Mouse (Mus musculus) urinary bladder, postnatal 10 days (tissue): Measurements from ENCODE around the gene Vps13a.
A peak's percentile ranks its signal among the peaks of the same experiment; 100 is the strongest.
"Not testable (repeated sequence)": the region's sequence is repeated elsewhere in the genome, so short reads cannot be mapped to it uniquely, and the experiment has no call there.

Source experiments
- DNase-seq: peaks from one replicate; pipeline ENCODE4 v3.0.0; 2022; ENCODE audit warnings: low spot score

Vps13a gene

DNA sequence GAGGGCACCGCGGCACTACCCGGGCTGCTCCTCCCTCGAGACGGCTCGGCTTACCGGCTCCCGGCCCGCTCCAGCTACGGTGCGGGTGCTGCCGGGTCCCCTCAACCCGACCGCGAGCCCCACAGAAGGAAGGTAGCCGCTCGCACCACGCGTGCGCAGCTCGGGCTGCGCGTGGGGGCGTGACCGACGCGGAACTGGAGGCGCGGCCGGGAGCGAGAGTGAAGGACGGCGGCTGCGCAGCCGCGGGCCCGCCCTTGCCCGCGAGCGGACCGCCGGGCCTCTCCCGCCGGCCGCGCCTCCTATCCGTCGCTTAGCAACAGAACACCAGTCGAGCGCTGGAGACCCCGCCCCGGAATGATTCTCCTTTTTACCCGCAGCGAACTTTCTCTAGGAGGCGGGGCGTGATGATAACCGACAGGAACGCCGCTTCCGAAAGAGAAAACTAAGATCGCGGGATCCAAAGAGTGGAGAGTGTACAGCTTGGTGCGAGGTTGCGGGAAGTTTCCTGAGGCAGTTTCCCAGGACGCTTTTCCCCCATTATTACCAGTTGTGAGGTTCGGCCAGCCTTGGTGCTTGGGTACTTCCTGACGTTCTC, at the start of gene Vps13a:
Gene Vps13a, minus strand, starts transcription at position 144 of the 595 bp plus-strand sequence.
- DNase-seq: peak; percentile 57

DNA sequence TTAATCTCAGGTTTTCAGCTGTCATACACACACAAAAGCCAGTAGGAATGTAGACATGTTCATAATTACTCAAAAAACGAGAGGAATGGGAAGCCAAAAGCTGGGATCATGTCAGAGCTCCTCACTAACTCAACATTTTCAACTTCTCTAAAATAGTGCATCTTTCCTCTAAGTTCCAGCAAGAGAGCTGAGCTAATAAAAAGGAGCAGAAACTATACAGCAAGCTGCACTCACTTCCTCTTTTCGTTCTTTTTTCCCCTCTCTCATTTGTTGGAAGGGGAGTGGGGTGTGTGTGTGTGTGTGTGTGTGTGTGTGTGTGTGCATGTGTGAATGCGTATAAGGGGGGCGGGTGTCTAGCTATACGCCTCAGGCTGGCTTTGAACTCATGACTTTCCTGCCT, 46.9 kb upstream of the Vps13a start:
- no peak for DNase-seq

- no peak for DNase-seq
These were observed 44.5 kb upstream of the Vps13a start for GRCm38 (mm10) chr19:16825228-16825627.

DNA sequence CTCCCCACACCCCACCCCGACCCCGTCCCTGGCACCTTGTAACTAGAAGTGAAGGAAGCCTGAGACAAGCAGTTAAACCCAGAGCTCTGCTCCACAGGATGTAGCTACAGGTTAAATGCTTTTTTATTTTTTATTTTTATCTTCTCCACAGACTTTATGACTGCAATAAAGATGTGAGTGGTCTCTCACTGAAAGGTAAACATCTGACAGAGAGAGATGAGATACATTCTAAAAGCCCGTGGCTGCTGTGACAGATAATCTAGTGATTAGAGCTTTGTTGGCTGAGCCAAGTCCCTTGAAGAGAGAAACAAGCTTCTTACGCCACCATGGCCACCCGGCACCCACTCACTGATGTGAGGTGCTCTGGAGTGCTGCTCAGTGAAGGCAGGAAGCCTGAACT, 34.1 kb upstream of the Vps13a start:
- no peak for DNase-seq

DNA sequence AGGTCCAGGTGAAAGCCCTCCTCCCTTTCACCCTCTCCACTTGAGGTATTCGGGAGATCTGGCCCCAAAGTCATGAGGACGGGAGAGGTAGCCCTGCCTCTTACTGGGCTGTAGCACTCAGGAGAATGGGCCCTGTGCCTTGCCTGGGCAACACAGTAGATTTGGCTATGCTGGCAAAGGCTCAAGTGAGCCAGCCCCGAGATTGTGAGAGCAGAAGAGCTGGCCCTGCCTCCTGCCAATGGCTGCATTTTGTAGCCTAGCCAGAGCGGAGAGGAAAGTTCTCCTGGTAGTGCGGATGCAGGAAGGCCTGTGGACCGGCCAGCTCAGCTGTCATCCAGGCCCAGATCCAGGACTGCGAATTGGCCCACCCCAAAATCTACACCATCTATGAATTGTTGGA, 32.6 kb upstream of the Vps13a start:
- DNase-seq: no peak

- DNase-seq: no peak
These were observed 31.4 kb upstream of the Vps13a start for GRCm38 (mm10) chr19:16812072-16812608.

DNA sequence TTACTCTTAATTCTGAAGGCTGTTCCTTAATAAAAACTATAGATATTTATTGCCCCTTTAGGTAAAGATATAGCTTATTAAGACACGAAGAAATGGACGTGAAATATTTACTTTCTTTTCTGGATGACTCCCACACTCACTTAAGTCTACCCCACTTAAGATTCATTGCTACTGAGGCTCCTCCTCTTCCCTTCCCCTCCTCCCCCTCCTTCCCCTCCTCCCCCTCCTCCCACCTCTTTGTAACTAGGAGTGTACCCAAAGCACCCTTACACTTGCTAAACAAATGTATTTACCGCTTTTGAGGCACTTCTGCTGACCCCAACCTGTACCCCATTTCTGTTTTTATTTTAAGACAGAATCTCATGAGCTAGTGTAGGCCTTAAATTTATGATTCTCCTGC, 24.4 kb upstream of the Vps13a start:
- DNase-seq: no peak

DNA sequence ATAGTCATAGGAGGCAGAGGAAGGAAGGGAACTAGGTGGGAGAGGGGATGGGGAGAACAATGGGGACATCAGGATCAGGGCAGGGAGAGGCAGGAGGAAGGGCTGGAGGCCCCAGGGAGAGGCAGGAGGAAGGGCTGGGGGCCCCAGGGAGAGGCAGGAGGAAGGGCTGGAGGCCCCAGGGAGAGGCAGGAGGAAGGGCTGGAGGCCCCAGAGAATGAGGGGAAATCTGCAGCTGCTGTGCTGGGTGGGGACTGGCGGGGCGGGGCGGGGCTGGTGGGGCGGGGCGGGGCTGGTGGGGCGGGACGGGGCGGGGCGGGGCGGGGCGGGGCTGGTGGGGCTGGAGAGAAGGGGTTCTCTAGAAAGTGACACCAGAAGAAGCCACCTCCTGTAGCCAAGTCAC, 23.8 kb upstream of the Vps13a start:
- no peak for DNase-seq

DNA sequence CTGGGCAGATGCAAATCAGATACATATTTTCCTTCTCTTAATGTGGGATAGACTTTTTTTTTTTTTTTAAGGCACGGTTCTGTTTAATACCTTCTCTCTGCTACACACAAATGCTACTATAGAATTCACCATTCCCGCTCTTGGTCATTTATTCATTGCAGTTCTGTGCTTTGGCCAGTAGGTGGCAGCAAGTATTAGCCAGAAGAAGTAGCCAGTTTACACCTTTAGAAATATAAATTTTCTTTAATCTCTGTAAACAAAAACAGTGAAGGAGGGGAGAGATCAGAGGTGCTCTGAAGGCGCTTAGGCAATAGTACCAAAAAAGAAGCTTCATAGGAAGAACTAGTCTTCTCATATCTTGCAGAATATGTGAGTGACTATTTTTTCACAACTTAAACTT, 22.0 kb upstream of the Vps13a start:
- no peak for DNase-seq

DNA sequence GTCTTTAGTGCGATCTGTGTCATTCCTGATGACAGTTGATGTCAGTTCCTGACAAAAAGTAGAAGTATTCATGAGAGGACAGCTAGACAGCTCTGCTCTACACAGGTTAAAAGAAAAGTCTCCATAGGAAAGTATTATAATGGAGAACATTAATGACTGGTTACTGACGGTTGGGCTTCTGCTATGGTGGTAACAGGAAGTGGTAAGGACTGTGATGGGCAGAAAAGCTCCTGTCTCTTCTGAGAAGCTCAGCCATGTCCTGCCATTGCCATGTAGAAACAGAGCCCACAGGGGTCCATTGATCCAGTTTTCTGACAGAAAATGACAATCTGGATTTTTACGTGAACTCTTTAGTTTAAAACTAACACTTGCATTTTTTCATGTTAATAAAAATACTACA, 21.4 kb upstream of the Vps13a start:
- no peak for DNase-seq

GRCm38 (mm10) chr19:16797923-16798322, 17.2 kb upstream of the Vps13a start:
- no peak for DNase-seq

DNA sequence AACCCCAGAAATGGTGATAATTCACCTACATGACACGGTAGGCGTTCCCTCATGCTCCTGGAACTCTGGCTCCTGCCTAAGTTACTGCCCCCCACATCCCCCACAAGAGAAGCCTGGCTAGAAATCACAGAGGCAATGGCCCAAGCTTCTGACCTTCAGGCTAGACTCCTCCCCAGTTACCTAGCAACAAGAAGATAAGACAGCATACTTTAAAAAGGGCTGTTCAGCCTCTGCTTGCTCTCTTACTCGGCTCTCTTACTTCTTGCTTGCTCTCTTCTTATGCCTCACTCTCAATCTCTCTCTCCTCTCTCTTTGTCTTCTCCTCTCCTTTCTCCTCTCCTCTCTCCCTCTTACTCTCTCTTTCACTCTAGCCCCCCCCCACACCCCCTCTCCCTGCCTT, 13.8 kb upstream of the Vps13a start:
- not testable (repeated sequence) for DNase-seq

- no peak for DNase-seq
These were observed 9.2 kb upstream of the Vps13a start for GRCm38 (mm10) chr19:16789930-16790329.

DNA sequence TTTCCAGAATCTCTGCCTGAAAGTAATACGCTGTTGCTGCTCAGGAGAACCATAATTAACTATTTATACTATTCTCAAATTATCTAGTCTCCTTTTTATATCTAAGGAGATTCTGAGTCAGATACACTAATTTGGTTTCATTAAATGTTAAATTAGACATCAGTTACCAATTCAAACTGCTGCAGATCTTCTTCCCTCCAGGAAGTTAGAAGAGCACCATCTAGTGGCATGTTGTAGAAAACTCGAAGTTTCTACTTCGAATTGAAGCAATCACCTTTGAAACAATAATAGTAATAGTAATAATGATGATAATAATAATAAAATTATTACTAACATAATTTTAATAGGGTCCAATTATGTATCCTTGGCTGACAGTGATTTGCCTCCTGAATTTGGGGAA, 4.1 kb upstream of the Vps13a start:
- no peak for DNase-seq

DNA sequence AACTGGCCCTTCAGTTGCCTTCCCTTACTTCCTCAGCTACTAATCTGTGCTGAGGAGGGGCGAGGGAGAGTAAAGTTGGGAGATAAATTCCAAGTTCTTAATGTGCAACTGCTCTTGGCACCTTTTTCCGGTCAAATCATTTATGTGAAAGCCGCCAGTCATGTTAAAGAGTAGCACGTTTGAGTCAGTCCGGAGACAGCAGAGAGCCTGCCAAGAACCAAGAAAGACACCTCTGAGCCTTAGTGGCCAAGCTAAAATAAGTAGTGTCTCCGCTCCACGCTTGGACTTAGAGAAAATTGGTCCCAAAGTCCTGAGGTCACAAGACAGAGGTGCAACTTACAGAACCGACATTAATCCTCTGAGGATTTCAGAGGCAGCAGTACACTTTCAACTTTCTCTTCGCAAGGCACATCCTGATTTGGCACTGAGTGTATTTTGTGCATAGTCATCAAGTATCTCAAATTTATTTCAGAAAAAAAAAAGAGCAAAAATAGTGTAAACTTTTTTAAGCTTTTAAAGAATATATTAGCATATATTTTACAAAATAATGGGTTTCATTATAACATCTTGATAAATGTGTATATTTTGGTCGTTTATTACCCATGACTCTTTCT, 780 bp upstream of the Vps13a start:
- no peak for DNase-seq

DNA sequence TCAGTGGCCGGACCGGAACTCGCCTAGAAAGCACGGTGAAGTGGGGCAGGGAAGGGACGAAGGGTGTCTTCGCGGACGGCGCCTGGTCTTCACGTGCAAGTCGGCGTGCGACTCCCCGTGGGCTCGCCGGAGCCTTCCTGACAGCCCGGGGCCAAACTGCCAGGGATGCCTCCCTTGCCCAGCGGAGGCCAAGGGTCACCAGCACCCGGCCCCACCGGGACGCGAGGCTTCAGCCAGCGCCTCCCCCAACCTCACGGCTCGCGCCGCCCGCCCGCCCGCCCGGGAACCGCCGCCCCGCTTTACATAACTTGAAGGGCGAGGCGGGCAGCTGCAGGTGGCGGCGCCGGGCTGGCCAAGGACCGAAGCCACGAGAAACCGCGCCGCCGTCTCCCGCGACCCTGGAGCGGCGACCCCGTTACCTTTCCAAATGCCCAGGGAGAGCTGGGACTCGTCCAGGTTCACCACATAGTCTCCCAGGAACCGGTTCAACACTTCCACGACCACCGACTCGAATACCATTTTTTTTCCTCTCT, 416 bp downstream of the Vps13a start:
- no peak for DNase-seq

DNA sequence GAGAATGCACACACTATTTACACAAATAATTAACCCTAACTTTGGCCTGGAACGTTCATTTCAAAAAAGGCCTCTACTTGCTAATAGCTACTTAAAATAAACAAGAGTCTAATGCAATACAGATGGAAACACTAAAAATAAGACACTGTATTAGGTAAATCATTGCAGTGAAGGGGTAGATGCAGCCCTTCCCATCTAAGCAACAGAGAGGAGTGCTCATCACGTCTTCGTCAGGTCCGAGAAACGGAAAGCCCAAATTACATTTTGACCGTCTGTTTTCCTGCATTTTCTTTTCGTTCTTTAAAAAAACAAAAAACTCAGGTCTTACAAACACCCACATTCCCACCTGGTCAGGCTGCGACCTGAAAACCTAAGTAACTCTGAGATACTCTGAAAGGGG, 947 bp downstream of the Vps13a start:
- no peak for DNase-seq

DNA sequence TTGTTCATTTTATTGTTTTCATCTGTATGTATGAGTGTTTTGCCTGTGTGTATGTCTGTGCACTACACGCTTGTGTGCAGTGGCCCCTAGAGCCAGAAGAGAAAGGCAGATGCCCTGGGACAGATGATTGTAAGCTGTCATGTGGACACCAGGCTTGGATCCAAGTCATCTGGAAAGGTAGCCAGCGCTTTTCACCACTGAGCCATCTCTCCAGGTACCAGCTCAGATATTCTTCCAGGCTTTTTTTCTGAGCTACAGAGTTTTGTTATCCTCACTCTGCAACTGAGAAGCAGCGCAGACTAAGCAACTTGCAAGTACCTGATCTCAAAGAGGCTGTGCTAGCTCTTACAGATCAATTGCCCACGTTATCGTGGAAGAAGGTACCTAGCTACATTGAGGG, 1.5 kb downstream of the Vps13a start:
- DNase-seq: no peak

DNA sequence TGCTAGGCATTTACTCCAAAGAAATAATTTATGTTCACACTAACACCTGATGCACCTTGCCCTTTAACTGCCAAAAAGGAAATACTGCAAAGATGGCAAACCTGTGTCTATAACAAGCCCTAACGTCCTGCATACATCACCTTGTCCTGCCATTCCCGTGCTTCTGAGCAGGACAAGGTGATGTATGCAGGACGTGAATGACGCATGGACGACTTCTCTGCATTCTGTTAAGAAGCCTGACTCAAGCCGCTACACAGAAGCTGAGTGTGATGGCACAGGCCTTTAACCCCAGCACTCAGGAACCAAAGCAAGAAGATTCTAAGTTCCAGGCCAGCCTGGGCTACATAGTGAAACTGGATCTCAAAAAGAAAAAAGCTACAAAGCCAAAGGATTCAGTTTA, 2.2 kb downstream of the Vps13a start:
- DNase-seq: no peak

- DNase-seq: no peak
These were observed 2.8 kb downstream of the Vps13a start for GRCm38 (mm10) chr19:16777901-16778300.

DNA sequence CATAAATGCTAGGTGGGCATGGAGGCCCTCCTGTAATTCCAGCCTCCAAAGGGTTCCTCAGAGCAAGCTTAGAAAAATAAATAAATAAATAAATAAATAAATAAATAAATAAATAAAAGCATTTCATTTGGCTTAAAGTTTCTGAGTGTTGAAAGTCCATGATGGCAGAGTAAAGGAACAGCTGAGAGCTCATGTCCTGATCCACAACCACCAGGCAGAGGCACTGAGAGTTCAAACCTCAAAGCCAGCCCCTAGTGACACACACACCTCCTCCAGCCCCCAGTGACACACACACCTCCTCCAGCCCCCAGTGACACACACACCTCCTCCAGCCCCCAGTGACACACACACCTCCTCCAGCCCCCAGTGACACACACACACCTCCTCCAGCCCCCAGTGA, 3.3 kb downstream of the Vps13a start:
- not testable (repeated sequence) for DNase-seq

- DNase-seq: no peak
These were observed 7.3 kb downstream of the Vps13a start for GRCm38 (mm10) chr19:16773237-16774016.

GRCm38 (mm10) chr19:16767407-16767806, 13.3 kb downstream of the Vps13a start:
- DNase-seq: no peak
